Mouse (Mus musculus) embryonic fibroblast, embryonic 13.5 days (primary cell): ENCODE data around the gene Cdkl2.

ENCODE experiments used
- CTCF ChIP-seq: IDR thresholded peaks from 2 replicates; pipeline ENCODE4 v1.5.1; 2011; ENCODE audit warnings: mild to moderate bottlenecking, control low read depth, low read length, moderate library complexity, borderline replicate concordance; ENCODE audit not compliant: insufficient read depth
- POLR2A ChIP-seq: IDR thresholded peaks from 2 replicates; pipeline ENCODE4 v1.6.1; 2011; ENCODE audit warnings: low read depth, mild to moderate bottlenecking, control low read depth, low read length, moderate library complexity

DNA sequence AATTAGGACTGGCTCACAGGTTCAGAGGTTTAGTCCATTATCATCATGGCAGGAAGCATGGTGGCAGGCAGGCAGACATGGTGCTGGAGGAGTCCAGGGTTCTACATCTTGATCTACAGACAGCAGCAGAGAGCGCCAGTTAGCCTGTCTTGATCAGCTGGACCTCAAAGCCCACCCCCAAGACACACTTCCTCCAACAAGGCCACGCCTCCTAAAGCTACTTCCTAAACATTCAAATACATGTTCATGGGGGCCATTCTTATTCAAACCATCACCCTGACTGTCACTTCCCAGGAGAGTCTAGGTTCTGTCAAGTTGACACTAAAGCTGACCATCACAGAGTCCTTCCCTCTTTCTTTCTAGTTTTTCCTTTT lies 66.3 kb downstream of the Cdkl2 start:
- TF ChIP-seq CTCF, result no peak
- TF ChIP-seq POLR2A, result no peak
